Mouse (Mus musculus): ENCODE measurements at regions not wholly inside any gene's neighbourhood (a gene's known extent, or its start where the extent isn't known, plus 50 kb on each side); places are given as distances from the start of the nearest gene placed in this dataset.

DNA sequence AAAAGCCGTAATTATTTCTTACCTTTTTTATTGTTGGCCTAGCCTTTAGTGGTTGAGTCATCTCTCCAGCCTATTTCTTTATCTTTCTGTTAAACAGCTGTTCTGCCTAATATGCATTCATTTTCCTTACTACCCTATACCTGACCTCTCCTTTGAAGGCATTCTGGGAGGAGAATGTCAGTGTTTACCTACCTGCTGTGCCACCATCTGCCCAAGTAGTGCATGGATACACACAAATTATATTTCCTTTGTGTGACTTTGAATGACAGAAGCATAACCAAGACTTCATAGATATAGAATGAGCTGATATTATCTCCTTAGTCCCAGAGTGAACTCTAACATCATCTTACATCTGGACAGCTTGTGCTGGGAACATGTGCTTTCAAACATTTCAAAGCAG, 293.5 kb upstream of the Tom1l1 start:
- TF ChIP-seq EP300 (IDR thresholded peaks at IDR 0.05; ENCODE audit: low read depth) (no peak), CTCF (IDR thresholded peaks at IDR 0.05; ENCODE audit: low read depth) (no peak)
- DNase-seq (no peak), ATAC-seq (no peak)
- no peaks in the 10 kb centered on the region for H3K27me3 ChIP-seq (ENCODE audit: insufficient read depth, low read length)
- WGBS (ENCODE audit: insufficient replicate concordance) = 80% methylated on average over 1 of the region's 1 CpGs
- H3K4me3 ChIP-seq (ENCODE audit: low read depth, low read length) = no peak overlapping the region
- no peaks in the 10 kb centered on the region for H3K36me3 ChIP-seq (replicated peaks; ENCODE audit: insufficient read depth, low read length)
- no peak overlapping the region for H3K9ac ChIP-seq (replicated peaks)
- H3K27ac ChIP-seq (ENCODE audit: low read depth) = no peak overlapping the region
- no peak overlapping the region for H3K4me2 ChIP-seq (ENCODE audit: low read depth, low read length)
- no peaks in the 10 kb centered on the region for H3K9me3 ChIP-seq (ENCODE audit: low read length)
- no peaks in the 10 kb centered on the region for H3K4me1 ChIP-seq (ENCODE audit: insufficient read depth)

DNA sequence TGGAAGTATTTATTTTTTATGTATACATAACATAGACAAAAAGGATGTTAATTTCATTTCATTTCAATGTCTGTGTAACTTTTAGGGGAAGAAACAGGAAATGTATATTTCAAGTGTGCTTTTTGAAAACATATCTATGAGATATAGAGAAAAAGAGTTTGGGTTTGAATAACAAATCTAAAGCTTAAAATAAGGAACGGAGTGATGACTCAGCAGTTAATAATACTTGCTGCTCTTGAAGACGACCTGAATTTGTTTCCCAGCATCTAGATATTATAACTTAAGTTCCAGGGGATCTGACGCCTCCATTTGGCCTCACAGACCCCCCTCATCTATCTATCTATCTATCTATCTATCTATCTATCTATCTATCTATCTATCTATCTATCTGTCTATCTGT, 290.1 kb upstream of the Tom1l1 start:
- 61% methylated on average over 3 of the region's 3 CpGs for WGBS (ENCODE audit: insufficient replicate concordance)

DNA sequence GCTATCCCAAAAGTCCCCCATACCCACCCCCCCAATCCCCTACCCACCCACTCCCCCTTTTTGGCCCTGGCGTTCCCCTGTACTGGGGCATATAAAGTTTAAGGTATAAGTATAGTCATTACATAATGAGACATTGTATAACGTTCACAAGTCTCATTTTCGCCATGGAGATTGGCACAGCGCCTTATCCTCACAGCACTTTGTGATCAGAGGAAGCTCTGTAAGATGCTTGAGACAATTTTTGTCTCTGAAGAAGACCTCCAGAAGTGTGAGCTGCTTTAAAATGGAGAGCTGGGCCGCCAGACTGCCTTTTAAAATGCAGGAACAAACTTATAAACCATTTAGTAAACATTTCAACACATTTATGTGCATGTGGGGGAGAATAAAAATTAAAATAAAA, 252.9 kb upstream of the Tom1l1 start:
- H3K4me3 ChIP-seq (ENCODE audit: low read depth, low read length) = no peak overlapping the region
- no peak overlapping the region for H3K9ac ChIP-seq (replicated peaks)
- H3K4me1 ChIP-seq (ENCODE audit: insufficient read depth) = no peaks in the 10 kb centered on the region
- TF ChIP-seq EP300 (IDR thresholded peaks at IDR 0.05; ENCODE audit: low read depth) (no peak), CTCF (IDR thresholded peaks at IDR 0.05; ENCODE audit: low read depth) (no peak)
- ATAC-seq (no peak), DNase-seq (no peak)
- WGBS (ENCODE audit: insufficient replicate concordance) = 71% methylated on average over 5 of the region's 5 CpGs
- H3K27me3 ChIP-seq (ENCODE audit: insufficient read depth, low read length) = no peaks in the 10 kb centered on the region
- no peaks in the 10 kb centered on the region for H3K9me3 ChIP-seq (ENCODE audit: low read length)
- no peaks in the 10 kb centered on the region for H3K36me3 ChIP-seq (replicated peaks; ENCODE audit: insufficient read depth, low read length)
- no peak overlapping the region for H3K4me2 ChIP-seq (ENCODE audit: low read depth, low read length)
- no peak overlapping the region for H3K27ac ChIP-seq (ENCODE audit: low read depth)

More for the DNA sequence above, 290.1 kb upstream of the Tom1l1 start:
- Histone ChIP-seq H3K4me2 (ENCODE audit: low read depth, low read length) (no peak overlapping the region), H3K4me1 (ENCODE audit: insufficient read depth) (no peaks in the 10 kb centered on the region), H3K27me3 (ENCODE audit: insufficient read depth, low read length) (no peaks in the 10 kb centered on the region), H3K9ac (replicated peaks) (no peak overlapping the region), H3K27ac (ENCODE audit: low read depth) (no peak overlapping the region), H3K4me3 (ENCODE audit: low read depth, low read length) (no peak overlapping the region), H3K36me3 (replicated peaks; ENCODE audit: insufficient read depth, low read length) (no peaks in the 10 kb centered on the region), H3K9me3 (ENCODE audit: low read length) (no peaks in the 10 kb centered on the region)
- ATAC-seq (no peak), DNase-seq (no peak)
- TF ChIP-seq CTCF (IDR thresholded peaks at IDR 0.05; ENCODE audit: low read depth) (no peak), EP300 (IDR thresholded peaks at IDR 0.05; ENCODE audit: low read depth) (no peak)

DNA sequence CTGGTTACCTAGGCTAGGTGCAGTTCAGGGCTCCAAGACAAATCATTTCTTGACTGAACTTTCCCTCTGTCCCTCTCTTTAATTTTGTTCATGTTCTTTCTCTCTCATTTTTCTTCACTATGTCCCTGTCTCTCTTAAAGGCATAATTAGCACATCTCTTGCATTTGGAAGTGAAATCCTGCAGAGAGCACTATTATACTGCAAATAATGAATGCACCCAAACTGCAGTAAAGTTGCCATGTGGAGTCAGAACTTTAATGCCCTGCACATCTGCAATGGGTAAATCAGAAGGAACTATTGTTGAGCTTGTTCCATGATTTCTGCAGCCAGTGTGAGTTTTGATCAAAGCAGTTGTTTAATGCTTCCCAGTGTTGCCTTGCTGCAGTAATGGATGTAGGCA, 237.6 kb upstream of the Tom1l1 start:
- ATAC-seq = no peak

DNA sequence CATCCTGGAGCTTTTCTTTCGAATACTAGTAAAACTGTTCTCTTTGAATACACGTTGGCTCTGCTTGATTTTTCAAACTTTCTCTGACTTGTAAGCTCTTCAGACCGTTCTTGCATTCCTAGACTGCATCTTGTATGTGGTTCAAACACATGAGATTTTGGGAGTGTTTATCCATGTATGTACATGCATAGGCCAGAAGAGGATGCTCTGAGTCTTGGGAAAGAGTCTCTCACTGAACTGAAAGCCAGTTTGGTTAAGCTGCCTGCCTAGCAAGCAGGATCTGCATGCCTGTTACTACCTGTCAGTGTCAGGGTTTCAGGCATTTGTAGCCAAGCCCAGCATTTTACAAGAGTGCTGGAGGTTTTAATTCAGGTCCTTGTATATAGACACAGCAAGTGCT, 229.6 kb upstream of the Tom1l1 start:
- Histone ChIP-seq H3K4me1 (ENCODE audit: insufficient read depth) (no peaks in the 10 kb centered on the region), H3K27ac (ENCODE audit: low read depth) (no peak overlapping the region), H3K9me3 (ENCODE audit: low read length) (no peaks in the 10 kb centered on the region), H3K4me2 (ENCODE audit: low read depth, low read length) (no peak overlapping the region), H3K9ac (replicated peaks) (no peak overlapping the region), H3K36me3 (replicated peaks; ENCODE audit: insufficient read depth, low read length) (no peaks in the 10 kb centered on the region), H3K4me3 (ENCODE audit: low read depth, low read length) (no peak overlapping the region), H3K27me3 (ENCODE audit: insufficient read depth, low read length) (no peaks in the 10 kb centered on the region)
- ATAC-seq (no peak), DNase-seq (no peak)
- TF ChIP-seq CTCF (IDR thresholded peaks at IDR 0.05; ENCODE audit: low read depth) (no peak), EP300 (IDR thresholded peaks at IDR 0.05; ENCODE audit: low read depth) (no peak)
- WGBS (ENCODE audit: insufficient replicate concordance) = 58% methylated on average over 3 of the region's 3 CpGs

More for the DNA sequence above, 237.6 kb upstream of the Tom1l1 start:
- Histone ChIP-seq H3K36me3 (replicated peaks; ENCODE audit: insufficient read depth, low read length) (no peaks in the 10 kb centered on the region), H3K27ac (ENCODE audit: low read depth) (no peak overlapping the region), H3K9ac (replicated peaks) (no peak overlapping the region), H3K9me3 (ENCODE audit: low read length) (no peaks in the 10 kb centered on the region), H3K4me1 (ENCODE audit: insufficient read depth) (no peaks in the 10 kb centered on the region), H3K27me3 (ENCODE audit: insufficient read depth, low read length) (no peaks in the 10 kb centered on the region), H3K4me2 (ENCODE audit: low read depth, low read length) (no peak overlapping the region), H3K4me3 (ENCODE audit: low read depth, low read length) (no peak overlapping the region)
- DNase-seq = no peak
- TF ChIP-seq CTCF (IDR thresholded peaks at IDR 0.05; ENCODE audit: low read depth) = no peak
- TF ChIP-seq EP300 (IDR thresholded peaks at IDR 0.05; ENCODE audit: low read depth) = no peak

DNA sequence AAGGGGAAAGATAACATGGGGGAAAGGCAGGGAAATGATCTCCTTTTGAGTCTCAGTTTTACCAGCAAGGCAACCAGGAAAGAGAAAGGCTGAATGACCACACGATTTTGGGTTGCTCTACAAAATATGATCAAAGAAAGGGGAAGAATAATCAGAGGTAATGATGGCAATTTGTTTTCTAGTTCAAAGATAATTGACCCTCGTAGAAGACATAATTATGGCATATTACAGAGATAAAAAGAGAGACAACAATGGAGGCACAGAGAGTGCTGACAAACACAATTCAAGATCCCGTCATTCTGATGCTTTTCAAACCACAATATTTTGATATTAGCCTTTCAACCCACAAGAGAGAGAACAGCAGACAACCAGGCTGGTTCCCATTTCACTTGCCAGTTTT, 206.1 kb upstream of the Tom1l1 start:
- ATAC-seq = no peak
- Histone ChIP-seq H3K4me3 (ENCODE audit: low read depth, low read length) (no peak overlapping the region), H3K4me1 (ENCODE audit: insufficient read depth) (no peaks in the 10 kb centered on the region), H3K27ac (ENCODE audit: low read depth) (no peak overlapping the region), H3K27me3 (ENCODE audit: insufficient read depth, low read length) (no peaks in the 10 kb centered on the region), H3K36me3 (replicated peaks; ENCODE audit: insufficient read depth, low read length) (no peaks in the 10 kb centered on the region), H3K9me3 (ENCODE audit: low read length) (no peaks in the 10 kb centered on the region), H3K4me2 (ENCODE audit: low read depth, low read length) (no peak overlapping the region), H3K9ac (replicated peaks) (no peak overlapping the region)
- no peak for DNase-seq
- no peak for TF ChIP-seq EP300 (IDR thresholded peaks at IDR 0.05; ENCODE audit: low read depth)
- no peak for TF ChIP-seq CTCF (IDR thresholded peaks at IDR 0.05; ENCODE audit: low read depth)
- WGBS (ENCODE audit: insufficient replicate concordance) = 66% methylated on average over 3 of the region's 3 CpGs

DNA sequence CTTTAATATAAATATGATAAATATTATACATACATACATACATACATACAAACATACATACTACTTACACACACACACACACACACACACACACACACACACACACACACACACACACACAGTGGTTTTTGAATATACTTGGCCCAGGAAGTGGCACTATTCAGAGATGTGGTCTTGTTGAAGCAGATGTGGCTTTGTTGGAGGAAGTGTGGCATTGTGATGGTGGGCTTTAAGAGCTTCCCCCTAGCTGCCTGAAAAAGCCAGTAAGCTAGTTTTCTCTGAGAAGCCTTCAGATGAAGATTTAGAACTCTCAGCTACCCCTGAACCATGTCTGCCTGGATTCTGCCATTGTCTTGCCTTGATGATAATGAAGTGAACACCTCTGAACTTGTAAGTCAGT, 185.0 kb upstream of the Tom1l1 start:
- ATAC-seq (no peak), DNase-seq (no peak)
- no peaks in the 10 kb centered on the region for H3K4me1 ChIP-seq (ENCODE audit: insufficient read depth)
- H3K27ac ChIP-seq (ENCODE audit: low read depth) = no peak overlapping the region
- H3K4me3 ChIP-seq (ENCODE audit: low read depth, low read length) = no peak overlapping the region
- H3K9ac ChIP-seq (replicated peaks) = no peak overlapping the region
- H3K27me3 ChIP-seq (ENCODE audit: insufficient read depth, low read length) = no peaks in the 10 kb centered on the region
- no peaks in the 10 kb centered on the region for H3K9me3 ChIP-seq (ENCODE audit: low read length)
- TF ChIP-seq CTCF (IDR thresholded peaks at IDR 0.05; ENCODE audit: low read depth) = no peak
- TF ChIP-seq EP300 (IDR thresholded peaks at IDR 0.05; ENCODE audit: low read depth) = no peak
- no peaks in the 10 kb centered on the region for H3K36me3 ChIP-seq (replicated peaks; ENCODE audit: insufficient read depth, low read length)
- no peak overlapping the region for H3K4me2 ChIP-seq (ENCODE audit: low read depth, low read length)
